Mouse (Mus musculus): ENCODE results near the gene Olfr132.
"Not testable (repeated sequence)": the region's sequence is repeated elsewhere in the genome, so short reads cannot be mapped to it uniquely, and the experiment has no call there.

Olfr132 gene

DNA sequence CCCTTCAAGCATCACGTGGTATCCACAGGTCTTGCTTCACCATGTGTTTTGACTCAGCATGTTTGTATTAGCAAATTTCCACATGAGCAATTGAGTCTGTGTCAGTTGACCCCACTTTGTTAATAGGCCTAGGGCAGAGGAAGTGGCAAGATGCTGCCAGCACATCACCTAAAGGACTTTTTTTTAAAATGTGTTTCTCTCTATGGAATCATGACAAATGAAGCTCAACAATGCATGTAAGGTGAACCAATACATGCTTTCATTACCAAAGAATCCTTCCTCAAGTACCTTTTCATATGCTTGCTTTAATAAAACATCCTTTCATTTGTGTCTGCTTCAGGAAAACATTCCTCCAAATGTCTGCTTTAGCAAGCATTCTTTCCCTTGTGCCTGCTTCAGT, at the start of gene Olfr132:
Gene Olfr132 (minus strand): TSS at position 101 of the 400 bp plus-strand sequence.
- DNase-seq, result no peak

DNA sequence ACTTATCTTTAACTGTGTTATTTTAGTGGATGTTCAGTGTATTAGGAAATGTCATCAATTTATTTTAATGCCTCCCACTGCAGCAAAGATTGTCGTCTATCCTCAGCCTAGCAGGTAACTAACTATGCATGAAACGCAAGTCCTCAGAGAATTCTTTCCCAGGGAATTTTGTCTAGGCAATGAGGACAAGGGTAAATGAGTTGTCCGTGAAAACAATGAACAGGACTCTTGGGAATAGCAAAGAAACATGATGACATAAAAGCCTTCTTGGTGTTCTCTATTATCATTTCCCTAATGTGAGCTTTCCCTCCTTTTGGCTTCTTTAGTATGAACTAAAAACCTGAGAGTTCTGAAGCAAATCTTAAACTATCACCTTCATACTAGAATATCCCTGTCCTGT, 36.8 kb upstream of the Olfr132 start, which contains the start of gene Olfr134:
Gene Olfr134 (plus strand): TSS at position 301 of the 400 bp plus-strand sequence.
- no peak for DNase-seq

DNA sequence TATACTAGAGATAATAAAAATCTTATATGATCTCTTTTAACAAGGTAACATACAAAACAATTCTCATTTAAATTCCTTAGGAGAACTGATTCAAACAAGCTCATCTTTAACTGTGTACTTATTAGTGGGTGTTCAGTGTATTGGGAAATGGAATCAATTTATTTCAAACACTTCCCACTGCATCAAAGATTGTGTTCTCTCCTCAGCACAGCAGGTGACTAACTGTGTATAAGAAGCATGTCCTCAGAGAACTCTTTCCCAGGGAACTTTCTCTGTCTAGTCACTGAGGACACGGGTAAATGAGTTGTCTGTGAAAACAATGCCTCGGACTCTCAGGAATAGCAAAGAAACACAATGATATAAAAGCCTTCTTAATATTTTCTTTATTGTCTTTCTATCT, 10.7 kb upstream of the Olfr132 start, which contains the start of gene Olfr133:
Gene Olfr133 (plus strand): TSS at position 301 of the 400 bp plus-strand sequence.
- DNase-seq, result no peak

DNA sequence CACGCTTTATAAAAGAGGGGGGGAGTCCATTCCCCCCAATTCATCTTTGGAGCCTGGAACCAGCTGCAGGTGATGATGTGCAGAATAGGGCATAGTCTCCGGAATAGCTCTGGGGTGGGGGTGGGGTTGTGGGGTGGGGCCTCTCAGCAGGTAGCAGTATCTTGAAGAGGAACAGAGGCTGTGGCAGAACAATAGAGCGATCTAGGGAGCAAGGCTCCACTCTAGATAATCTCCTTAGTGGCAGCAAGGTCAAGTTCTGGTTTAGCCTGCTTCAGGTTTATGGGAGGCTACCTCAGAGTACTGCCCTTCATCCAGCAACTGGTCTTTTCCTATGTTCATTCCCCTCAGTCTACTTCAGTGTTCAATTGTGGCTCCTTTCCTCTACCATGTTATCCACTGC, 9.0 kb downstream of the Olfr132 start:
- DNase-seq, result not testable (repeated sequence)

DNA sequence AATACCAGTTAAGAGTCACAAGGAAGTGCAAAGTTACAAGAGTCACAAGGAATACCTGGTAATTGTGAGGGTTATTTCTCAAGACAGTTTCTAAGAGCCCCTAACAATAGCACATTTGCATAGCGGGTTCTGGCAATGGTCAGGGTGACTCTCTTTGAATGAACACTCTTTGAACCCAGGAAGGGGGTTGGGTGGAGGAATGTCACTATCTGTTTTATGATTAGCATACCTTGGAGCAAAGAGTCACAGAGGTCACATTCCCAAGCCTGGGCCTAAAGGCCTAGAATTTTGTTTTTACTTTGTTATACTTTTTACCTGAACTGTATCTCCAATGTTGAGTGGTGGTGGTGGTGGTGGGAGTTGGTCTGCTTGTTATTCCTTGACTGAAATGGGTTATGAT, 10.1 kb downstream of the Olfr132 start:
- DNase-seq, result not testable (repeated sequence)

DNA sequence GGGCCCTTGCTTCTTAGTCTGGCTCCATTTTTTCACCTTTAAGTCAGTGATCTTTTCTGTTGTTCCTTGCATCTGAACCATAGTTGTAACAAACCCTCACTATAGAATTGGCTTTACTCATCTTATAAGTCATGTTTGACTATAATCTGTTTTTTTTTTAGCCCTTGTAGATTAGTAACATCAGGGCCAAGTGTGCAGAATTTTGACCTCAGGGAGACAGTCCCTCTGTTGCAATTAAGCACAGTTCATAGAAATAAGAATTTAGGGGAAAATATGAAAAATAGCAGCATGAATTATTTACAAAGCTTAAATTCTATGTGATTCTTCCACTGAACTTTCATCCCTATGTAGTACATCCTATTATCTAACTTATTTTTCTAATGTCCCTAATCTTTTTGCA, 45.7 kb downstream of the Olfr132 start, which contains the start of gene Olfr131:
Gene Olfr131 (minus strand): TSS at position 101 of the 400 bp plus-strand sequence.
- no peak for DNase-seq

DNA sequence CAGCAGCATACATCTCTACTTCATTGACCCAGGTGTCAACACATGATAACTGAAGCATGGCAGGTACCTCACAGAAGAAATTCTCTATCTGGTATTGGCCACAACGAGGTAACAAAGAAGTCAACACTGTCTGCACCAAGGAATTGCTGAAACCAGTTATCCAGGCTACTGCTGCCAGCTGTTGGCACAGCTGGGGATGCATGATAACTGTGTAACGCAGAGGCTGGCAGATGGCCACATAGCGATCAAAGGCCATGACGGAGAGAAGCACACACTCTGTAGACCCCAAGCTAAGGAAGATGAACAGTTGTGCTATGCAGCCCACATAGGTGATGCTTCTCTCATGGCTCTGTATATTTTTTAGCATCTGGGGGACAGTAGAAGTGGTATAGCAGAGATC, 52.0 kb downstream of the Olfr132 start:
- no peak for DNase-seq

All from cerebellum, postnatal 14 days (tissue).